Mouse (Mus musculus) spleen, adult 2 months (tissue): ENCODE data around the gene Polr1c. TPM values are rescaled to one million over a fixed set of nuclear protein-coding genes. Genes with fewer than 3 reads are reported as not detected.

Experiments
- DNase-seq, 2 experiments: peaks; one replicate each; pipeline versions ENCODE4 v3.0.0 to v3.0.0-alpha.2; 2012 to 2021; ENCODE audit warnings: low spot score in 2 of 2, low read depth in 1 of 2
- H3K27ac ChIP-seq: fragments of 200-500 bp; 2 replicates; pipeline ENCODE4 v1.5.1; 2012; ENCODE audit warnings: low read length, inconsistent platforms; ENCODE audit not compliant: insufficient read depth
- H3K27me3 ChIP-seq: fragments of 200-500 bp; 2 replicates; pipeline ENCODE4 v1.6.1; 2012; ENCODE audit warnings: mild to moderate bottlenecking, moderate library complexity, low read length, inconsistent platforms; ENCODE audit not compliant: control insufficient read depth, insufficient read depth
- H3K36me3 ChIP-seq: fragments of 200-500 bp; 2 replicates; pipeline ENCODE4 v1.6.1; 2012; ENCODE audit warnings: mild to moderate bottlenecking, low read length, inconsistent platforms; ENCODE audit not compliant: control insufficient read depth, insufficient read depth
- H3K4me1 ChIP-seq: fragments of 200-500 bp; 2 replicates; pipeline ENCODE4 v1.6.1; 2011; ENCODE audit warnings: inconsistent platforms; ENCODE audit not compliant: control insufficient read depth, insufficient read depth, insufficient read length
- H3K4me3 ChIP-seq: fragments of 200-500 bp; 2 replicates; pipeline ENCODE4 v1.5.1; 2011; ENCODE audit warnings: mild to moderate bottlenecking, inconsistent platforms; ENCODE audit not compliant: insufficient read depth, insufficient read length; ENCODE audit errors: extremely low read depth
- CTCF ChIP-seq: fragments of 200-500 bp; IDR thresholded peaks from 2 replicates; pipeline ENCODE4 v1.5.1; 2011; ENCODE audit warnings: mild to moderate bottlenecking, inconsistent platforms; ENCODE audit not compliant: insufficient read depth, insufficient read length, insufficient replicate concordance; ENCODE audit errors: extremely low read depth
- POLR2A ChIP-seq: fragments of 200-500 bp; IDR thresholded peaks from 2 replicates; pipeline ENCODE4 v1.6.1; 2011; ENCODE audit warnings: low read depth, low read length, inconsistent platforms
- WGBS: fragments of 180-500 bp; shearing (Covaris S2); methylation state at CpG from one replicate; pipeline ENCODE4 v1.1.7; 2018; 5-methylcytosine and 5-hydroxymethylcytosine counted together
- polyA plus RNA-seq: library from polyadenylated mRNA; depleted of rRNA; stranded (reverse); fragments of >200 nt; gene quantifications from 2 replicates; pipeline ENCODE4 v1.2.3, GENCODE M21; 2012

The Polr1c gene
- polyA plus RNA-seq, 1 experiment: 30.0 TPM

GRCm38 (mm10) chr17:46283140-46283539, 35.3 kb upstream of the Polr1c start:
- peaks cover 3% of the 10 kb centered on the region; the same call in 1 of the 2 replicates for H3K36me3 ChIP-seq
- H3K27ac ChIP-seq: no peak overlapping the region
- peaks cover 2% of the 10 kb centered on the region; the same call in 1 of the 2 replicates for H3K4me1 ChIP-seq
- DNase-seq: no peak
- WGBS: 32% methylated on average over 9 of the region's 9 CpGs
- TF ChIP-seq CTCF: no peak
- no peak for TF ChIP-seq POLR2A
- H3K4me3 ChIP-seq: peak overlapping the region; percentile 33; the same call in 1 of the 2 replicates
- no peaks in the 10 kb centered on the region for H3K27me3 ChIP-seq

GRCm38 (mm10) chr17:46282483-46283123, 34.7 kb upstream of the Polr1c start, which contains the start of gene Tjap1:
TSS of gene Tjap1 (minus strand) at chr17:46283026.
- Histone ChIP-seq H3K36me3 (peaks cover 6% of the 10 kb centered on the region), H3K27ac (peak within 1 kb of the TSS; percentile 71; the same call in 1 of the 2 replicates), H3K27me3 (no peaks in the 10 kb centered on the region), H3K4me1 (peaks cover 2% of the 10 kb centered on the region; the same call in 1 of the 2 replicates), H3K4me3 (peak within 1 kb of the TSS; percentile 94)
- DNase-seq: peak; percentile 48 to 79
- under 1% methylated on average over 37 of the region's 37 CpGs for WGBS
- peak; percentile 29; the same call in 1 of the 2 replicates for TF ChIP-seq POLR2A
- no peak for TF ChIP-seq CTCF

GRCm38 (mm10) chr17:46278011-46278765, 30.3 kb upstream of the Polr1c start:
- Histone ChIP-seq H3K27ac (no peak overlapping the region), H3K4me3 (no peak overlapping the region), H3K27me3 (no peaks in the 10 kb centered on the region), H3K4me1 (peaks cover 2% of the 10 kb centered on the region; the same call in 1 of the 2 replicates), H3K36me3 (peaks cover 13% of the 10 kb centered on the region)
- no peak for DNase-seq
- TF ChIP-seq POLR2A (no peak), CTCF (no peak)
- 96% methylated on average over 12 of the region's 12 CpGs for WGBS

- H3K27me3 ChIP-seq: no peaks in the 10 kb centered on the region
- H3K27ac ChIP-seq: no peak overlapping the region
- TF ChIP-seq POLR2A (no peak), CTCF (no peak)
- peaks cover 13% of the 10 kb centered on the region for H3K36me3 ChIP-seq
- no peak for DNase-seq
- WGBS: 91% methylated on average over 4 of the region's 4 CpGs
- no peak overlapping the region for H3K4me3 ChIP-seq
- peaks cover 2% of the 10 kb centered on the region; the same call in 1 of the 2 replicates for H3K4me1 ChIP-seq
These were observed 29.7 kb upstream of the Polr1c start for GRCm38 (mm10) chr17:46277586-46277985.

- Histone ChIP-seq H3K4me3 (no peak overlapping the region), H3K27me3 (no peaks in the 10 kb centered on the region), H3K4me1 (no peaks in the 10 kb centered on the region), H3K27ac (no peak overlapping the region), H3K36me3 (peaks cover 18% of the 10 kb centered on the region)
- TF ChIP-seq CTCF: no peak
- TF ChIP-seq POLR2A: no peak
- WGBS: 91% methylated on average over 10 of the region's 10 CpGs
- DNase-seq: no peak
These were observed 27.7 kb upstream of the Polr1c start for GRCm38 (mm10) chr17:46275506-46275905.

- 92% methylated on average over 6 of the region's 6 CpGs for WGBS
- DNase-seq: no peak
- Histone ChIP-seq H3K36me3 (peaks cover 18% of the 10 kb centered on the region), H3K4me1 (no peaks in the 10 kb centered on the region), H3K27ac (no peak overlapping the region), H3K4me3 (no peak overlapping the region), H3K27me3 (no peaks in the 10 kb centered on the region)
- TF ChIP-seq POLR2A (no peak), CTCF (no peak)
These were observed 27.2 kb upstream of the Polr1c start for GRCm38 (mm10) chr17:46275034-46275433.
